Mouse (Mus musculus) spleen, adult 18-20 months (tissue): Measurements from ENCODE around the gene Ythdf1.

Experiments used
- DNase-seq, 2 experiments: peaks; one replicate each; pipeline ENCODE4 v3.0.0; 2022; ENCODE audit warnings: mixed read lengths in 2 of 2

The Ythdf1 gene

DNA sequence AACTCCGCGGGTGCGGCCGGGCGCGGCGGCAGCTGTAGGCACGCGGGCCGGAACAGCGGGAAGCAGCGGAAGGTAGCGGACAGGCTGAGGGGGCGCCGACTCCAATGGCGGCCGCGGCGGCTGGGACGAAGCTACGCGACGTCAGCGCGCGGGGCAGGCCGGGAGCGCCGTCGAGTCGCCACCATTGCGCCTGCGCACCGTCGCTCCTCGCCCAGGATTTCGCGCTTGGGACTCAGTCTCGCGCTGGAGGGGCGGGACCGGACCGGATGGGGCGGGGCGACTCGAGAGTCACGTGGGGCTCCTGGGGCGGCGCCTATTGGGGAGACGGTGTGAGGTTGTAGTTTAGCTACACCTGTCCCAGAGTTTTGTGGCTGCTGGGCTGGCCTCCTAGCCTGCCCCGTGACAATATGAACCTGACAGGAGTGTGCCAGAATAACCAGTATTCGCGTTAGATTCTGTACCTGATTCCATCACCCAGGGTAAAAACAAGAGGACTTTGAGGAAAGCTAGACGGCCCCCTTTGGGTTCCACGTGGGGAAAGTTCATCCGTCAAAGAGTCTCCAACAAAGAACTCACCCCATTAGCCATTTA is at the start of gene Ythdf1:
Ythdf1 (minus strand) TSS at position 140 of the 591 bp plus-strand sequence.
- peak; percentile 97 to 100 for DNase-seq

DNA sequence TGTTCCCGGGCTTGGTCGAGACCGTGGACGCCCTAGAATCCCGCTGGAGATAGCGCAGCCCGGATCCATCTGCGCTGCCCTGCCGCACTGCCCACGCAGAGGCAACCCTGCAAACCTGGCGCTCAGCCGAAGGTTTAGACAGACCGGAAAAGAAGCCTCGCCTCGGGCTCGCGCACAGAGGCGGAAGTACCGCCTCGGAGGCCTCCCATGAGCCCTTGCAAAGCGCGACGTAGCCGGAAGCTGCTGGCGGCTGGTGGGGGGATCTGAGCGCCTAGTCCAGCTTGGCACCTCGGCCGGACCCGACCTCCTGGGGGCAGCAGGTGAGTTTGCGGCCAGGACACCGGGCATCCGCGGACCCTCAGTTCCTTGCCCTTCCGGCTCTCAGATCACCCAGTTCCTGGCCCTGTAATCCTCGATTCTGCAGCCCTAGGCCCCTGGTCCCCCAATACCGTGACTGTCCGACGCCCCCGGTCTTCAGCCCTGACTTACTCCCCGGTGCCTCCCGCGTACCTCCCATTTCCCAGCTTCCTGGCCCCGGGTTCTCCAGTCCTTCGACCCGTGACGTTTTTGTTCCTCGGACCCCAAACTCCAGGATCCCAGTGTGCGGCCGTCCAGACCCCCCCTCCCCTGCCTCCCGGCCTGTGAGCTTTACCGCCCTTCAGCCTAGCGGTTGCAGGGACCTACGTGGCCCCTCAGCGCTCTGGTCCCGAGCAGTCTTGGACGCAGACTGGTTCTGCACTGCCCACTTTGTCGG is 46.4 kb upstream of the Ythdf1 start, which contains the start of gene Arfgap1:
Arfgap1 (plus strand) TSS at position 216 of the 754 bp plus-strand sequence.
- peak; percentile 77 to 84 for DNase-seq

DNA sequence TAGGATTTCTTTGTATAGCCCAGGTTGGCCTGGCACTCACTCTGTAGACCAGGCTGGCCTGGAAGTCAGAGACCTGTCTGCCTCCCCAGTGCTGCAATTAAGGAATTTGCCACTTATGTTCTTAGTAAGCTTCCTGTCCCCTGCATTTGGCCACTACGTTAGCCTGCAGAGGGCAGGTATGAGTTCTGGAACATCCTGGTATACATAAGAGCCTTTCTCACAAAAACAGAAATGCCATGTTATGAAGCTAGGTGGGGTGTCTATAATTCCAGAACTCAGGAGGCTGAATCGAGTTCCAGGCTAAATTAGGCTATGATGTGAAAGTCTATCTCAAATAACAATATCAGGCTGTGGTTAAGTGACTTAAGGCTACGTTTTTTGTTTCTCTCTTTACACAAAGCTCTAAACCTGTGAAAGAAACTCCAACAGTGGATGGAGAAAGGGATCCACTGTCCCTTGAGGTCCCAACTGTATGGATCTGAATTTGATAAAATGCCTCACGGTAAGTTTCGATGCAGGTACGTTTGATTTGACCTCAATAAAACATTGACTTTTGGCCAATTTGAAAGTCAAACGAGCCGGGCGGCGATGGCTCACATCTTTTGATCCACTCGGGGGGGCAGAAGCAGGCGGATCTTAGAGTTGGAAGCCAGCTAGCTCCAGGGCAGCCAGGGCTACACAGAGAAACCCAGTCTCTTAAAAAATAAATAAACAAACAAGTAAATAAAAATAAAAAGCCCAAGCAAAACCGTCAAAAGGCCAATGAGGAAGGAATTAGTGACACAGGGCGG is 45.5 kb upstream of the Ythdf1 start:
- DNase-seq, result peak in 1 of 2 experiments; percentile 19

DNA sequence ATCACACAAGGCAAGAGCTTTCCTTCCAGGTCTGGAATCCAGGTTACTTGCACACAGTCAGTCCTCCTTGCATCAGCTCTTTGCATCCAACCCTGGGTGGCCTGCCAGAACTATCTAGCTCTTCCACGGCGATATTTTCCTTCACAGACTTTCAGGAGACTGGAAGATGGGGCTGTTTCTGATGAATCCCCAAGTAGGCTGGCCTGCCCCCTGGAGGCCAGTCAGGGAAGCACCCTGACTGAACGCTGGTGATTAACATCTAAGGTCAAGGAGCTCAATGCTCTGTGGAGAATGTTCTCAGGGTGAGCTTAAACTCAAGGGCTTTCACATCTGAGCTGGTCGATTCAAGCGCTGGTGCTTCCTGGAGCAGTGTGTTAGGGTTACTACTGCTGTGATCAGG is 43.2 kb upstream of the Ythdf1 start:
- peak; percentile 23 to 73 for DNase-seq

DNA sequence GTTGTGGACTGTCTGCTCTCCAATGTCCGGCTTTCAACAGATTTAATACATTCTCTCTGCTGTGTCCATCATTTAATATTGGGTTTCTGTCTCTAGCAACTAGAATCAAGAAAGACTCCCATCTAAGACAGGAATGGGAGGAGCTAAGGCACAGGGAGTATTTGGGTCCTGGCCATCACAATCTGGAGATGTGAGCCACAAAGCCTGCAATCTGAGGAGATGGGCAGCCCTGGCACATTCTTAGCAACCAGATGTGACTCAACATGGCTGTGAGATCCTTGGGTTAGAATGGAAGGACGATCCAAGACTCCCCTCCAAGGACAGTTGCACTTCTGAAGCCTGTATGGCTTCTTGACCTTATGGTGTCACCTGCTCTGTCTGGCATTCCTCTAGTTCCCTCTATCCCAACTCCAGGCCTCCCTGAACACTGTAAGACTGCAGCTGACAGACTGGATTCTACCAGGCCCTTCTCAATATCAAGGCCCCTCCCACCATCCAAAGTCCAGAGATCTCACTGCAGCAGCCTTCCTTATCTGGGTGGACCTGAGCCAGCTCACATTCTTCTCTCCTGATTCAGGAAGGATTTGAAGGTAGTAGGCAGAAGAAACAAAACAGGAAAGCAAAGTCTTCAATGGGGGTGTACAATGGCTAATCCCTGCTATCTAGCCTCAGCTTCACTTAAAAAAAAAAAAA is 42.0 kb upstream of the Ythdf1 start:
- no peak for DNase-seq

DNA sequence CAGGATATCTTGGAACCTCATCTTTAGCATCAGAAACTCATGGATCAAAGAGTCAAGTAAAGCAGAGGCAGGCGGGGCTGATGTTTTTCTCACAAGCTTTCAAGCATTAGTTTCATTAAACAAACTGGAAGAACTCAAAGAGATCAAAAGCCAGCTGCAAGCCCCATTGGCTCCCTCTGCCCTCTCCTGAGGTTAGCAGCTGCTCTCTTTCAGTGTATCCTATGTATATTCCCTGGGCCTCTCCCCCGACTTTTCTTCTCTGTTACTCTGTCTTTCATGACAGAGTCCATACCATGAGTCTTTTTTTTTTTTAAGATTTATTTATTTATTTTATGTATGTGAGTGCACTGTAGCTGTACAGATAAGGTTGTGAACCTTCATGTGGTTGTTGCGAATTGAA is 39.4 kb upstream of the Ythdf1 start:
- DNase-seq, result no peak

DNA sequence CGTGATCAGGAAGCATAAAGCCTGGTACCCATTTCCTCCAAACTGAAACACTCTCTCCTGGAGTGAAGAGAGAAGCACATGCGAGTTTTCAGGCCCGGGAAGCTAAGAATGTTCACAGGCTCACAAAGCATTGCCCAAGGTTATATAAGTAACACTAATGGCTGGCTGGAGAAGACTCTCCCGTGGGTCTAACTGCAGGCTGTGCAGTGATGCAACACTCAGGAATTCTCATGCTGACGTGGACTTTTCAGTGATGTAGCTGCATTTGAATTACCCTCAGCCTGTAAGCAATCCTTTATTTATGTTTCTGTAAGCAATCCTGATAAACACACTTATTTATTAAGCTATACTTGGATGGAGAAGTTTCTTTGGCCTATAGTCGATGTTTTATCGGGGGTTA is 38.9 kb upstream of the Ythdf1 start:
- DNase-seq, result no peak

DNA sequence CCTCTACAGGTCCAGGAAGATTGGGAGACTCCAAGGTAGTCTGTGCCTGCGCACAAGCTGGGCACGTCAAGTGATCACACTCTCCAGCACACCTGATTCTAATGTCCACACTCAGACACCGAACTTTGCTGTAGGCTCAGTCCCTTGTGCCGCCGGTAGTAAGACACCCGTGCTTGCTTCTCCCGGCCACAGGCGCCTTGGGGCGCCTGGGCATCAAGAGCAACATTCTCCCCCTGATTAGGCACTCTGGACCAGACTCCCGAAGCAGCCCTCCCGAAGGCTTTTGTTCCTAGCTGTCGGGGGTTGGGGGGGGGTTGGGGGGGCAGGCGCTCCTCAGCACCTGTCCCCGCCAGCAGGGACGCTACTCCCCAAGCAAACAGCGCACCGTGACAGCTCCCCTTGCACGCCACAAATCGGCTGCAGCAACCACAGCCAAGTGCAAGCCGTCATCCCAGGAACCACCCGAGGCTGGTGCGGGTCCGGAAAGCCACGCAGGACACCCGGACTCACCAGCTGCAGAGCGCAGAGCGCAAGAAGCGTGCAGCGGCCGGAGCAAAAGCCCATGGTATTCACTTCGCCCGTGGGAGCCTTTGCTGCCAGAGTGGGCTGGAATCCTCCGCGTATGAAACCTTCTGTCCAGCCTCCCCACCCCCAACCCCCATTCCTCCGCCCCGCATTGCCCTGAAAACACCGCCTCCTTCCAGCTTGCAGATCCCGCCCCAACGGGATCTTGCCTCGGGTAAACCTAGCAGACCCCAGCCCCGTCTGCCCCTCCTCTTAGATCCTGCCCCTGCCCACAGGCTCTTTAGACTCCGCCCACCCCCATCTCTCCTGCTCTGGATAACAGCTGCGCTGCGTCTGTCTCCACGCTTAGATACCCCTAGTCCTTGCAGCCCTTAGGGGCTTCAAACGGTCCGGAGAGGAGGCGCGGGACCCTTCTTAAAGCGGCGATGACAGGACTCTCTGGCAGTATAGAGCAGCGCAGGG is 33.6 kb upstream of the Ythdf1 start, which contains the start of gene Nkain4:
Nkain4 (minus strand) TSS at position 639 of the 987 bp plus-strand sequence.
- no peak for DNase-seq

DNA sequence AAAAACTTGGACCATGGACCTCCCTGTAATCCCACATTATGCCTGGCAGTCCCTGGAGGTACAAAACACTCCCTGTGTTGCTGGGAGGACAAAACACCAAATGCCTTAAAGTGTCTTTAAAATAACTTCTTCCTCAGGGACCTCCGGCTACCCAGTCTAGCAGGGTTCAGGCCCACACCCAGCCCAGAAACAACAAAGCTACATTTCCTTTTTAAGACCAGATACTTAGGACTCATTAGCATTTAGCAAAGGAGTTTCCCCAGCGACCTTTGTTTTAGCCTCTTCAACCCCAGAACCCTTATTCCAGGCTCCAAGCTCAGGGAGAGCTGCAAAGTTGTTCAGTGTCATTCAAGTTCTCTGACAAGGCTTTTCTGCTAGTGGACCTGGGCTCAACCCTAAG is 32.9 kb upstream of the Ythdf1 start:
- no peak for DNase-seq

DNA sequence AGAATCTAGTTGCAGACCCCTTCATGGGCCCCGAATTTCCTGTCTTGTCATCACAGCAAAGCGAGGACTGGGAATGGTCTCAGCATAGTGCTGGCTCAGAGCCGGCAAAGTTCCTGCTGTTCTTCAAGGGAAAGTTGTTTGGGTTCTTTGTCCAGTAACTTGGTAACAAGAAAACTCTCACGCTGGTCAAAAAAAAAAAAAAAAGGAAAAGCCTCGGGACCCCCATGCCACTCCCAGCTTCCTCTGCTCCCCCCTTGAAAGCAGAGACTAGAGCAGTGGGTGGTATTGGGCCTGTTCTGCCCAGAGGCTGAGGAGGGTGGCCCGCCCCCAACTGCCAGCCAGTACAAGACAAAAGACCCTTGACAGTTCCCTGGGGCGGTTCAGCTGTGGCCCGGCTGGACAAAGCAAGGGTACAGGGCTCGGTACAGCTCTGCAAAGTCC is 32.0 kb upstream of the Ythdf1 start:
- no peak for DNase-seq

DNA sequence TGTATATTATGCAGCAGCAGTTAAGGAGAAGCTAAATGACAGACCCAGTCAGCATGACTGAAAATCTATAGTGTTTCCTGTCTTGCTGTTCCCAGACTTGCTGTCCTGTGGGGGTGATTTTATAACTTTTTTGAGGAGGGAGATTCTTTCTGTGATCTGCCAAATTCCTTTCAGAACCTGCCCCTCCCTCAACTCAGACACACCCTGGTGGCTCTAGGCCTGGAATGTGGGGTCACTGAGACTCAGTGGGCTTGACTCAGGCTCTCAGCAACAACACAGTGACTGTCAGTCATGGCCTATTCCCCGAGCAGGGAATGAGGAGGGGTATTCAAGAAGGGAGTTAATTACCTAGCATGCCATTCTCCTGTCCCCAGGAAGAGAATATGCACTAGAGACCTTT is 29.2 kb upstream of the Ythdf1 start:
- no peak for DNase-seq

DNA sequence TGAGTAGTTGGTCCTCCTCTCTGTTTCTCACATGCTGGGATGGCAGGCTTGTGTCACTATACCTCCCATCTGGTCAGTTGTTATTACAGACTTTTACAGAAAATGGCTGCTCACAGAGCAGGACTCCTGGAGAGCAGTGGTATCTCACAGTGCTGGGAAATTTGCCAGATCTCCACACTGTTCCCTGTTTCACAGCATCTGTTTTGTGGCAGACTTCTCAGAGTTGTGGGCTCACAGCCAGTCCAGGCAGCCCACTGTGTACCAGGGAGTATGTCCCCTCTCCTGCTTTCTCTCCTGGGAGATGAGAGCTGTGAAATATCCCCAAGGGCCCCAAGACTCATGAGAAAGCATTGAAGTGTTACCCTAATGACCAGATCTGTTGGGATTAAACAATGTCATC is 21.1 kb upstream of the Ythdf1 start:
- DNase-seq, result no peak

DNA sequence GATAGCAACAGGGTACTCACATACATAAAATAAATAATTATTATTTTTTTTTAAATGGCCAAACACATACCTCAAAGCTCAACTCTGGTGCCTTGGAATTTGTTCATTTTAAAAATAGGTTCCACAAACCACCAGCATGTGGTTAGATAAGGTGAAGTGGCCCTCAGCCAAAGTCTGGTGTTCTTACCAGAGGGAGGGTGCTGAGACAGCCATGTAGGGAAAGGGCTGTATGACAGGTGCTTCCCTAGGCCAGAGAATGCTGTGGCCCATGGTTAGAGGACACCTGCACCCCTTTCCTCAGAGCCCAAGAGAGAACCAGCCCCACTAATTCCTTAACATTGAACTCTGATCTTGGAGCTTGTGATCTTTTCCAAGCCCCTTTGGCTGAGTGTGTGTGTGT is 19.4 kb upstream of the Ythdf1 start:
- DNase-seq, result no peak

DNA sequence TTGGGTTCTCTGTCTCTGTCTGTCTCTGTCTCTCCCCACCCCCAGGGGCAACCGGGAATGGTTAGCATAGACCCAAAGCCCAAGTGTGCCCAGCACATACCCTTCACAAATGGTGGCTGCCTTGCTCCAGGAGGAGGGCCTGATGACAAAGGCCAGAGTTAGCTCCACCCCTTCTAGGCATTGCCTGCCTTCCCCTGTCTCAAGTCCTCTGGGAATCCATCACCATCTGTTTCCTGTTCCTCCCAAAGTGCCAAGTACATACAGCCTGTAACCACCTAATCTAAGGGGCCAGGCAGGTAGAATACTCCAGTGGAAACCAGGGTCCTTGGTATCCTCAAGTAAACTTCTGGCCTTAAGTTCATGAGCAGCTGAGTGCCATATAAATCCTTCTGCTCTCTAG is 11.7 kb upstream of the Ythdf1 start:
- no peak for DNase-seq

DNA sequence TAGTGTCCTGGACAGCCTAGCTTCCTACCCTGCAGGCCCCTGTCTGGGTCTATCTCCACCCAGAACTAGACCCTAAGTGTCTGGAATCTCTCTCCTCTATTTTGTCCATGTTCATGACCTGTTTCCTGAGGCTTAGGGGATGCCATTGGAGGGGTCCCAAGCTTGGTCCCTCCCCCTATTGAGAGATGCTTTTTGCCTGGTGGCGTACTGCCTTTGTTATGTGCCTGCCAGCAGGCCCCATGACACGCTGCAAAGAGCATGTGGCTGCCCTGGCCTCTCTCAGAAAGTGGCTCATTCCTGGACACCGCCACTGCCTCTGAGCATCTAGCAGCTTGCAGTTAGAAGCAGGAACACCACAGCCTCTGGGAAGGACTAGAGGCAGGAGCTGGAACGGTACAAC is 8.0 kb upstream of the Ythdf1 start, which contains the start of gene Birc7:
Birc7 (plus strand) TSS at position 301 of the 400 bp plus-strand sequence.
- no peak for DNase-seq

DNA sequence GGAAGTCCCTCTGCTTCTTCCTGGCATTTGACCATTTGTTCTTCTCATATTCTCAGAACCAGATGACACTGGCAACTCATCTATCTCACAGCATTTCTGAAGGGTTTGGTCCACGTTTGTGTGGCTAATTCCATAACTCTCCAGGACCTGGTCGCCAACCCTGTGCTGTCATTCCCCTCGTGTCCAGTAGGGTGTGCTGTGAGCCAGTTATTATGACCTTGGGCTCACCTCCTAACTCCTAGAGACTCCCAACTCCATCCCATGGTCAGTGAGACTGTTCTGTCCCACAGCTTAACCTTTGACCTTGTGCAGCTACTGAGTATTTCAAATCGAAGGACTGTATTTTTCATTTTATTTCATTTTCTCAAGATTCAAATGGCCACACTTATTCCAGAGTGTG is 4.4 kb upstream of the Ythdf1 start:
- DNase-seq, result peak; percentile 26 to 72

DNA sequence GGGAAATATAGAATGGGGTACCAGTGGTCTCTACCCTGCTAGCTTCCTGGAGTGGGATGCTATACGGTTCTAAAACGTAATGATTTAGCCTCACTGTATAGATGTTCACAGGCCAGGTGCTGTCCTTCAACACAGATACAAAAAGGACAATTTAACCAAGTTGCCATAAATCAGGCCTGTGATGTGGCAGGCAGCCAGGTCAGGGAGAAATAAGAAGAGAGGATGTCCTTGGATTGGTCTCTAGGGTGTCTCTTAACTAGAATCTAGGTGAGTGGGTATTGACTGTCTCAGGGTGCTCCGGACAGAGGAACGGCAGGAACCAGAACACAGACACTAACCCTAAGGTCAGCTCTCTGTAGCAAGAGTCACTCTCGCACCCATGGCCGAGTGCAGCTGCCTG is 2.0 kb upstream of the Ythdf1 start:
- DNase-seq, result no peak

DNA sequence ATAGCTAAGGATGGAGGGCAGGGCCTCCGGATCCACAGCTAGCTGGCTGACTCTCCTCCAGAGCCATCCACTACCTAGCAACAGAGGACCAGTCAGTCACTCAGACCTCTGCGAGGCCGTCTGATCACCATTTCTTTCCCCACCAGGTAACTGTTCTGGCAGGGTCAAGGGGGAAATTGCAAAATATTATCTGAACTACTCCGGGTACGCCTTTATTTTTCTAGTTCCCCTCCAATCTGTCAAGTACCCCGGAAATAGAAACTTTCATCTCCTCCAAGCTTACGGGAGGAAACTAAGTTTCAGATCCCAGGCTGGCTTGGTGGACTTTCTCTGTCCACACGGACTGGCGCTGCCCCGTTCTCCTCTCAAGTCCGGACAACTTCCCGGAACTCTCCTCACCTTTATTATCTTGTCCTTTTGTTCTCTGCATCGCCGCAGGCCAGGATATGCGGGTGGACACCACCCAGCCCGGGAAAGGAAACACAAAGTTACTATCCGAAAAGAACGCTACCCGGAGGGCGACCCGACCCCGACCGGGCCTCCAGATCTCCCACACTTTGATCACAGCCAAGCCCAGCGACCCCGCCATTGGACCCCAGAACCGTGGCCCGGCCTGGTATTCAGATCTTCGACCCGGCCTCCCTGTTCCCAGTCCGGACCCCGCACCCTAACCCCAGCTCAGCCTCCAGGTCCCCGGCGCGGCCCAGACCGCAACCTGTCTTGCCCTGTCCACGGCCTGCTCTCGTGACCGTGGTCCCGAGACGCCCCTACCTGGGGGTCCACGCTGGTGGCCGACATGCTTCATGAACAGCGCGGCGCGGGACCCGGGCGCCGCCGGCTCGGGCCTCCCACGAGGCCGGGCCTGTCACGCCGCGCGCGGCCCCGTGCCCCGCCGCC is 588 bp downstream of the Ythdf1 start:
- peak; percentile 34 to 45 for DNase-seq

DNA sequence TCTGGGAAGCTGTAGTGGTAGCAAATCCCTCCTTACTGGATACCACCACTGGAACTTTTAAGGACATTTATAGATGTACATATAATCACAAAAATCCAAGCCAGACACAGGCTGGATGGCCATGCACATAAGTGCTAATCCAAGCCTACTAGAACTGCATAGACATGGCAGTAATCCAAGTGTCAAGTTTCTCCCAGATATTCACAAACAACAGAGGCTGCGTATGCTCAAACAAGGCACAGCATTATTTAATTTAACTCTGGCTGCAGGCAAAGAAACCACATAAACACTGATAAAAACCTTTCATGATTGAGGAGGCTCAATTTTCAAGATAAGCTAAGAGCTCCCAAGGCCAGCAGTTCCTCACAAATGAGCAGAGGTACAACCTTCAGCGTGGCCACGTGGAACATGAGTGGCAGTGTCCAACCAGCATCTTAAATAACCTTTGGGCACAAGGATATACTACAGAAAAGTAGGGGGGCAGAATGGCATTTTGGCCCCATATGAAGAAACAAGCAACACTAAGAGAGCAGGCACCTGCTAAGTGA is 4.8 kb downstream of the Ythdf1 start:
- DNase-seq, result no peak

DNA sequence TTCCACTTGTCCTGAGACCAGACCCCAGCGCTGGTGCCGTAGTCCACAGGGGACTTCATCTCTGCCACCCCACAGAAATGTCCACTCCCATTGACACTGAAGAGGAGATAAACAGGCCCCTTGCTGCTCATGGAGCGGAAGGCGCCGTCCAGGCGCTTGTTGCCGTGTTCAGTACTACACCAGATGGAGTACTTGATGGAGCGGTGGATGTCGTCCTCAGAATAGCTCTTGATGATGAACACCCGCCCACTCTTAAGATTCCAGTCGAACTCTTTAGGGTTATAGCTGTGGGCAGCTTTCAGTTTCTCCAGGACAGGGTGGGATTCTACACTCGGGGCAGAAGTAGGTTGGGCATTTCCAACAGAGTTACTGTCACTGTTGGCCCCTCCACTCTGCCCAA is 9.8 kb downstream of the Ythdf1 start:
- no peak for DNase-seq
